Mouse (Mus musculus) forebrain, embryonic 11.5 days (tissue): Measurements from ENCODE around the gene Rgs10. TPM values are rescaled to one million over a fixed set of nuclear protein-coding genes. Genes with fewer than 3 reads are reported as not detected.

ENCODE experiments used
- ATAC-seq: fragments of 200-750 bp; cut with Nextera tagmentation; replicated peaks from 2 replicates; pipeline ENCODE4 v1.8.0; 2017; ENCODE audit warnings: moderate TSS enrichment; ENCODE audit not compliant: low FRiP score
- DNase-seq: peaks from one replicate; pipeline ENCODE4 v3.0.0-alpha.2; 2017; ENCODE audit warnings: low spot score
- H3K27ac ChIP-seq: fragments of 300-500 bp; sonication (generic); 2 replicates; pipeline ENCODE4 v1.5.1; 2014; ENCODE audit warnings: low read depth, low read length
- H3K27me3 ChIP-seq: fragments of 300-500 bp; sonication (generic); 2 replicates; pipeline ENCODE4 v1.6.1; 2014; ENCODE audit warnings: mild to moderate bottlenecking, low read length, mixed read lengths; ENCODE audit not compliant: control insufficient read depth, insufficient read depth
- H3K36me3 ChIP-seq: fragments of 300-500 bp; sonication (generic); 2 replicates; pipeline ENCODE4 v1.6.1; 2014; ENCODE audit warnings: mild to moderate bottlenecking, low read length, moderate library complexity, mixed read lengths; ENCODE audit not compliant: control insufficient read depth, insufficient read depth
- H3K4me1 ChIP-seq: fragments of 300-500 bp; sonication (generic); replicated peaks from 2 replicates; pipeline ENCODE4 v1.6.1; 2014; ENCODE audit warnings: low read length, mixed read lengths; ENCODE audit not compliant: control insufficient read depth, insufficient read depth
- H3K4me2 ChIP-seq: fragments of 300-500 bp; sonication (generic); 2 replicates; pipeline ENCODE4 v1.6.1; 2014; ENCODE audit warnings: low read depth, mild to moderate bottlenecking, low read length, moderate library complexity, mixed read lengths; ENCODE audit not compliant: severe bottlenecking
- H3K4me3 ChIP-seq: fragments of 300-500 bp; sonication (generic); 2 replicates; pipeline ENCODE4 v1.5.1; 2014; ENCODE audit warnings: low read depth, low read length
- H3K9ac ChIP-seq: fragments of 300-500 bp; sonication (generic); 2 replicates; pipeline ENCODE4 v1.6.1; 2014; ENCODE audit warnings: low read length
- H3K9me3 ChIP-seq: fragments of 300-500 bp; sonication (generic); 2 replicates; pipeline ENCODE4 v1.6.1; 2016; ENCODE audit warnings: low read length, mixed read lengths; ENCODE audit not compliant: control insufficient read depth
- WGBS: fragments of 180-500 bp; shearing (Covaris S2); extraction: QIAGEN DNeasy Blood & Tissue Kit; methylation state at CpG from one replicate; pipeline ENCODE4 v1.1.7; 2014; 5-methylcytosine and 5-hydroxymethylcytosine counted together
- polyA plus RNA-seq: library from polyadenylated mRNA; unstranded; fragments of >200 nt; fragmentation: Nextera tagmentation; extraction: Ambion mirVana; gene quantifications from 2 replicates; pipeline ENCODE4 v1.2.1, GENCODE M21; 2014

The Rgs10 gene
- polyA plus RNA-seq, 1 experiment from 2014 or later = 6.6 TPM

DNA sequence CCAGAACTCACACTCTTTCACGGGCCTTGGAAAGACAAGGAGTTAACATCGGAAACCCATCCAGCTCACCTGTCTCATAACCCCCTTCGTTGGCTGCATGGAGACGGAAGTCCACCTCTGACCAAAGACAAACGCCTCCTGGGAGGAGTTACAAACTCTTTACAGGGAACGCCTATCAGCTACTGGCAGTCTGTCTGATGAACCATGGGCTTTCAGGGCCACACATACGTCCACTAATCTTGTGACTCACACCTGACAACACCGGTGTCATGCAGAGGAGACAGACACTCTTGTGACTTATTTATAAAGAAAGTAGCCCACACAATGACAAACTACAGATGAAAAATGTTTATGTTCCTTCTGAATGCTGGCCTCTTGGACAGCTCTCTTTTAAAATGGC, 16.0 kb downstream of the Rgs10 start:
- no peaks in the 10 kb centered on the region for H3K9me3 ChIP-seq
- ATAC-seq = no peak

DNA sequence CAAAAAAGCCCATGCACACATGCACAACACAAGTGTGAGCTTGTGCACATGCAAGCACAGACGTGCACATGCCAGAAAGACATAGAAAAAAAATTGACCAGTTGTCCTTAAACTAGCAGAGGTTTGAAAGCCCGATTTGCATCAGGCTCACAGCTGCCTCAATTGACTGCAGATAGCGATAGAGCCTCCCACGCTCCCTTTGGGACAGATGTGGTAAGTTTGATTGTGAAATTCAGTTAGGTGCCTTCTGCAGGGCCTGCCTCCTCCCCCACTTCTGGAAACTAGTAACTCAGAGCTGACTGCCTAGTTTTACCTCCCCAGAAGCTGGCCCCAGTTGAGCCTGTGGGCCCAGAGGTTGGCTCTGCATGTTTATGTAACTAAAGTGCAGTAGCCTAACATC, 19.9 kb downstream of the Rgs10 start:
- H3K27ac ChIP-seq = no peak overlapping the region
- H3K4me1 ChIP-seq = no peaks in the 10 kb centered on the region
- ATAC-seq (no peak), DNase-seq (no peak)
- H3K9me3 ChIP-seq = no peaks in the 10 kb centered on the region
- no peak overlapping the region for H3K9ac ChIP-seq
- H3K36me3 ChIP-seq = no peaks in the 10 kb centered on the region
- no peak overlapping the region for H3K4me3 ChIP-seq
- 85% methylated on average over 4 of the region's 4 CpGs for WGBS
- H3K4me2 ChIP-seq = no peak overlapping the region
- H3K27me3 ChIP-seq = no peaks in the 10 kb centered on the region

More for the DNA sequence above, 16.0 kb downstream of the Rgs10 start:
- no peak for DNase-seq
- no peak overlapping the region for H3K9ac ChIP-seq
- 90% methylated on average over 8 of the region's 8 CpGs for WGBS
- H3K36me3 ChIP-seq = no peaks in the 10 kb centered on the region
- no peak overlapping the region for H3K4me3 ChIP-seq
- H3K4me1 ChIP-seq = no peaks in the 10 kb centered on the region
- H3K27me3 ChIP-seq = no peaks in the 10 kb centered on the region
- H3K27ac ChIP-seq = no peak overlapping the region
- no peak overlapping the region for H3K4me2 ChIP-seq

DNA sequence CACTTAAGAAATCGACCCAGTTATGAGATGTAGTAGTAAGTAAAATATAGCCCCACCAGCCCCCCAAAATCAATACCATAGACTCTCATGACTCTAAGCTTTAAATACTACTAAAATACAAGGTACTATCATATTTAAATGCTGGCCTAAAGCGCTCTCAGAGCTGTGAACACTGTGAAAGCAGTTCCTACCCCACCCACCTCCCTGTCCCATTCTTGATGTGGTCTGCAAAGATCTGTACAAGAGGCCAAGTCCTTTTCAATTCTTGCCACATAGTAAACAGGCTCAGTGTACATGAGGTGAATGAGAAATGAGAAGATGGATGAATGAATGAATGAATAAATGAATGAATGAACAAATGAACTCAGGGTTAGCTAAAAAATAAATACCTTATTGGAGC, 21.5 kb downstream of the Rgs10 start:
- Histone ChIP-seq H3K4me3 (no peak overlapping the region), H3K9me3 (no peaks in the 10 kb centered on the region), H3K27ac (no peak overlapping the region), H3K4me2 (no peak overlapping the region), H3K4me1 (no peaks in the 10 kb centered on the region), H3K27me3 (no peaks in the 10 kb centered on the region), H3K9ac (no peak overlapping the region), H3K36me3 (no peaks in the 10 kb centered on the region)
- ATAC-seq (no peak), DNase-seq (no peak)
- 73% methylated on average over 2 of the region's 2 CpGs for WGBS

DNA sequence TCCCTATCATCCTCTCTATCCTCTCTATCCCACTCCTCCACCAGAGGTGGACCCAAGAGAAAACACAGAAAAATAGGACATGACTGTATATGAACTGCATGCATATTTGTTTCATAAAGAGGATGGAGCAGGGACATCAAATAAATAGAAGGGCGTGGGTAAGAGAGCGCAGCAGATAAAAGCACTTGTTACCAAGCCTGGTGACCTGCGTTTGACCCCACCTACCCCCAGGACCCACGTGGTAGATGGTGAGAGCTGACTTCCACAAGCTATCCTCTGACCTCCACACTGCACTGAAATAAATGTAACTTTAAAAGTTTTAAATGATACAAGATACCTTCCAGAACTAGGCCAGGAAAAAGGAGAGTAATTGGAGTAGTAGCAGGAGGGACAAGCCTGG, 24.8 kb downstream of the Rgs10 start:
- DNase-seq (no peak), ATAC-seq (no peak)
- Histone ChIP-seq H3K4me1 (no peaks in the 10 kb centered on the region), H3K27ac (no peak overlapping the region), H3K4me3 (no peak overlapping the region), H3K9me3 (no peaks in the 10 kb centered on the region), H3K4me2 (no peak overlapping the region), H3K36me3 (no peaks in the 10 kb centered on the region), H3K27me3 (no peaks in the 10 kb centered on the region), H3K9ac (no peak overlapping the region)
- 76% methylated on average over 4 of the region's 4 CpGs for WGBS

DNA sequence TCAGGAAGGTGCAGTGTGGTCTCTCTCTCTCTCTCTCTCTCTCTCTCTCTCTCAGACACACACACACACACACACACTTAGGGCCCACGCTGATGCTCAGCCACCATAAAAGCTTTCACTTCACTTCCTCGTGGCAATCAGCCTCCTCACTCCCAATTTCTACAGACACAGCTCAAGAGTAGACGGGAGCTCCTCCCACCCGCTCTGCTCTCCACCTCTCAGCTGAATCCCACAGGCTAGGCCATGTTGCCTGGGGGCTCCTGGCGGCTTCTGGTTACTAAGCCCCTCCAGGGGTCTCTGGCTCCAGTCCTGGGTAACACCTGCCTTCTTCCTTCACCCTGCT, 25.6 kb downstream of the Rgs10 start:
- no peaks in the 10 kb centered on the region for H3K4me1 ChIP-seq
- no peak overlapping the region for H3K4me2 ChIP-seq
- H3K9me3 ChIP-seq = no peaks in the 10 kb centered on the region
- no peak for ATAC-seq
- no peak for DNase-seq
- H3K4me3 ChIP-seq = no peak overlapping the region
- 41% methylated on average over 5 of the region's 5 CpGs for WGBS
- H3K27me3 ChIP-seq = no peaks in the 10 kb centered on the region
- no peak overlapping the region for H3K27ac ChIP-seq
- H3K9ac ChIP-seq = no peak overlapping the region
- H3K36me3 ChIP-seq = no peaks in the 10 kb centered on the region

DNA sequence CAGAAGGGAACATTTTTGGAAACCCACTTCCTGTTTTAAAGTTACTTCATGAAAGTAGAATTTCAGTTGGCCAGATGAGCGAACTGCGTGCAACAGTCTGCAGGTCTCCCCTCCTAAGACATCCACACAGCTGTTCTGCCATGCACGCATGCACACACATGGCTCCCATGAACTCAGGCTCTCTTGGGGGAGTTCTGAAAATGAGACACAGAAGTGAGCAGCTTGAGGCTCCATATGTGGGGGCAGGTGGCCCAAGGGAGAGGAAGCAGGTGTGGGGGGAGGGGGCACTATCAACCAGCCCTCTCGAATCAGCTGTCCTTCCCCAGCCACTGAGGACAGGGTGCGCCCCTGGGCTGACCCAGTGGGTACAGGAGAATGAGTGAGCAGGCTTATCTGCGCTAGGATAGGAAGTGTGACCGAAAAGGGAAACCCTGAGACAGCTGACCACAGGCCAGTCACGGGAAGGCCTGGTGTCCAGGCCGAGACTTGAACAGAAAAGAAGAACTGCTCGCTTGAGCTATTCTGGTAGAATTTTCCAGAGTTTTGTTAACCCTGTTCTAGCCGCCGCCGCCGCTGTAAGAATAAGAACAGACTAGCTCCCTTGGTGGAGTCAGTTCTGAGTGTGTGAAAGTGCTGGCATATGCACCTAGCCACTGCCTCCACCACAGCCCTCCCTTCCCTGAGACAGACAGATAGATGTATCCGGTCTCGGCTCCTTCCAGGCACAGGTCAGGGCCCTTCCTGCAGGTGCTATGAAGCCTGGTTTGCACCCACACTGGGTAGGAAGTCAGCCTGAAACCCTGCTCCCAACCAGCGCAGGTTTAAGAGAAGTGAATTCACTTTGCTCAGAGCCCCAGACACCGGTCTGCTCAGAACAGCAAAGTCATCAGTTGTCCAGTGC, 26.2 kb downstream of the Rgs10 start:
- H3K27me3 ChIP-seq = no peaks in the 10 kb centered on the region
- no peak overlapping the region for H3K9ac ChIP-seq
- H3K9me3 ChIP-seq = no peaks in the 10 kb centered on the region
- no peak overlapping the region for H3K4me2 ChIP-seq
- H3K4me1 ChIP-seq = no peaks in the 10 kb centered on the region
- WGBS = 86% methylated on average over 18 of the region's 18 CpGs
- H3K4me3 ChIP-seq = no peak overlapping the region
- H3K27ac ChIP-seq = no peak overlapping the region
- DNase-seq = no peak
- ATAC-seq = no peak
- no peaks in the 10 kb centered on the region for H3K36me3 ChIP-seq

DNA sequence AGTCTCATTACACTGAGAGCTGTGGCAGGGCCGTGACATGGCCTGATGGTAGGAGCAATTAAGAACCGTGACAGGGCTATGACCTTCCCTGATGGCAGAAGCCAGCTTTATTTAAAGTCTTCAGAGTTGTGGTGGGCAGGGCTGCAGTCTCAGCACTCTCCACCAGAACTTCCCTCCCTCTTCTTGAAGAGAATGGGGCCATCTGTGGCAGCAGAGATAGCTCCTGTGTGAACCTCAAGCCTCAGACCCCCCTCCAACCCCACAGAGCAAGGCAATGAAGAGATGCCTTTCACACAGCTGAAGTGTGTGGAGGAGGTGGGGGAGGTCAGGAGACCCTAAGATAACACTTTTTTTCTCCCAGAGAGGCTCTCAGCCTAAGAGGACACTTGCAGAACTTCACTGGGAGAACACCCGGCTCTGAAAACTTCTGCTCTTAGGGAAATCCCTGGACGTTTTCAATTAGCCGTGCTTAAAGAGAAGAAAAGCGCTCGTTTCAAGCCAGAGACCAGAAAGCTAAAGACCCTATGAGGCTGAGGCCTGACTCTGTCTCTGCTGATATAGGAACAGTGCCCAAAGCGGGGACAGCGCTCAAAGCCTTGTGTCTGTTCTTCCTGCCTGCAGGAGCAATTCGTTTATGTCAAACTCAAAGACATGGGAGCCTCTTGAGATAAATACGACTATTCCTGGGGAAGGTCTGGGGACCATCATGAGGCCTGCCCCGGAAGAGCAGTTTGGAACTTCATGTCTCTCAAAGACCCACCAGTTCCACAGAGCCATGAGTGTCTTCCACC, 27.1 kb downstream of the Rgs10 start:
- DNase-seq = no peak
- no peak for ATAC-seq
- H3K27me3 ChIP-seq = no peaks in the 10 kb centered on the region
- no peak overlapping the region for H3K9ac ChIP-seq
- no peaks in the 10 kb centered on the region for H3K9me3 ChIP-seq
- no peak overlapping the region for H3K4me3 ChIP-seq
- WGBS = 63% methylated on average over 12 of the region's 12 CpGs
- H3K36me3 ChIP-seq = no peaks in the 10 kb centered on the region
- no peaks in the 10 kb centered on the region for H3K4me1 ChIP-seq
- no peak overlapping the region for H3K4me2 ChIP-seq
- H3K27ac ChIP-seq = no peak overlapping the region

DNA sequence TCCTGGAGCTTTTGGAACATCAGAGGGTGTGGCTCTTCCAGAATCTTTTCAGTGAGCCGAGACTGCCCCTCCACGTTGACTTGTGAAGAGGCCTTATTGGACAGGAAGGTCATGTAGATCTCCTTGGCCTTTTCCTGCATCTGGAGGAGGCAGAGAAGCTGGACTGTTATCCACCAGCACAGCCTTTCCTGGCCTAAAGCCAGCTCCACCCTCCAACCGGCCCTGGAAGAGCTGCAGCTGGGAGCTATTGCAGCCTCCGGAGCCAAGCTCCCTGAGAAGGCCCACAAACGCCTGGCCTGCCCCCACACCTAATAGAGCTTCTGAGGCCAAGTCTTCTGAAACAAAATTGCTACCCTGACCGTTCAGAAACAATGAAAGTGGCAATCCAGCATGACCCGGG, 29.6 kb downstream of the Rgs10 start:
- Histone ChIP-seq H3K27me3 (no peaks in the 10 kb centered on the region), H3K27ac (no peak overlapping the region), H3K4me3 (no peak overlapping the region), H3K36me3 (no peaks in the 10 kb centered on the region), H3K9ac (no peak overlapping the region), H3K4me1 (no peaks in the 10 kb centered on the region), H3K9me3 (no peaks in the 10 kb centered on the region), H3K4me2 (no peak overlapping the region)
- DNase-seq (no peak), ATAC-seq (no peak)
- 39% methylated on average over 7 of the region's 7 CpGs for WGBS
